Mouse (Mus musculus) liver, adult 2 months (tissue): Measurements from ENCODE around the gene Hsd3b4.
"Not testable (repeated sequence)": the region's sequence is repeated elsewhere in the genome, so short reads cannot be mapped to it uniquely, and the experiment has no call there.

Experiments used
- CTCF ChIP-seq: fragments of 200-500 bp; IDR thresholded peaks from 2 replicates; pipeline ENCODE4 v1.5.1; 2011; ENCODE audit warnings: low read depth, low read length, control low read depth
- POLR2A ChIP-seq: fragments of 200-500 bp; IDR thresholded peaks from 2 replicates; pipeline ENCODE4 v1.6.1; 2011; ENCODE audit warnings: low read length, control low read depth; ENCODE audit not compliant: insufficient read depth; ENCODE audit errors: extremely low read depth

GRCm38 (mm10) chr3:98471057-98471456, 39.3 kb downstream of the Hsd3b4 start:
- not testable (repeated sequence) for TF ChIP-seq CTCF, POLR2A
